Mouse (Mus musculus) midbrain, postnatal 0 days (tissue): ENCODE results near the gene Hbp1. TPM values are rescaled to one million over a fixed set of nuclear protein-coding genes. Genes with fewer than 3 reads are reported as not detected.

Experiments
- ATAC-seq: fragments of 200-750 bp; cut with Nextera tagmentation; 2 replicates; pipeline ENCODE4 v1.8.0; 2017; ENCODE audit warnings: moderate number of reproducible peaks, mild to moderate bottlenecking, moderate TSS enrichment, moderate library complexity; ENCODE audit not compliant: low FRiP score
- DNase-seq: peaks from one replicate; pipeline ENCODE4 v3.0.0-alpha.2; 2015; ENCODE audit warnings: low spot score
- H3K27ac ChIP-seq: fragments of 300-500 bp; sonication (generic); 2 replicates; pipeline ENCODE4 v1.5.1; 2014; ENCODE audit warnings: low read depth, mild to moderate bottlenecking, low read length, mixed read lengths
- H3K27me3 ChIP-seq: fragments of 300-500 bp; sonication (generic); 2 replicates; pipeline ENCODE4 v1.6.1; 2014; ENCODE audit warnings: low read length, control low read depth, mixed read lengths; ENCODE audit not compliant: insufficient read depth
- H3K36me3 ChIP-seq: fragments of 300-500 bp; sonication (generic); 2 replicates; pipeline ENCODE4 v1.6.1; 2014; ENCODE audit warnings: low read length, control low read depth, mixed read lengths; ENCODE audit not compliant: insufficient read depth
- H3K4me1 ChIP-seq: fragments of 300-500 bp; sonication (generic); 2 replicates; pipeline ENCODE4 v1.6.1; 2014; ENCODE audit warnings: mild to moderate bottlenecking, control low read depth, antibody characterized with exemption, low read length, mixed read lengths; ENCODE audit not compliant: insufficient read depth
- H3K4me2 ChIP-seq: fragments of 300-500 bp; sonication (generic); 2 replicates; pipeline ENCODE4 v1.6.1; 2014; ENCODE audit warnings: low read depth, mild to moderate bottlenecking, low read length, mixed read lengths; ENCODE audit not compliant: poor library complexity, severe bottlenecking
- H3K4me3 ChIP-seq: fragments of 300-500 bp; sonication (generic); 2 replicates; pipeline ENCODE4 v1.5.1; 2014; ENCODE audit warnings: low read depth, mild to moderate bottlenecking, low read length, moderate library complexity
- H3K9ac ChIP-seq: fragments of 300-500 bp; sonication (generic); replicated peaks from 2 replicates; pipeline ENCODE4 v1.6.1; 2014; ENCODE audit warnings: mild to moderate bottlenecking, low read length, moderate library complexity, mixed read lengths; ENCODE audit not compliant: poor library complexity, severe bottlenecking
- H3K9me3 ChIP-seq: fragments of 300-500 bp; sonication (generic); 2 replicates; pipeline ENCODE4 v1.6.1; 2016; ENCODE audit warnings: low read length, control low read depth
- CTCF ChIP-seq: IDR thresholded peaks from 2 replicates; pipeline ENCODE4 v1.5.1; 2016; ENCODE audit warnings: antibody characterized with exemption, mild to moderate bottlenecking
- WGBS: fragments of 180-500 bp; shearing (Covaris S2); extraction: QIAGEN DNeasy Blood & Tissue Kit; methylation state at CpG from one replicate; pipeline ENCODE4 v1.1.7; 2014; 5-methylcytosine and 5-hydroxymethylcytosine counted together
- polyA plus RNA-seq: library from polyadenylated mRNA; unstranded; fragments of >200 nt; fragmentation: Nextera tagmentation; extraction: Ambion mirVana; gene quantifications from 2 replicates; pipeline ENCODE4 v1.2.1, GENCODE M21; 2015
- total RNA-seq: library from RNA; depleted of rRNA; stranded (reverse); fragments of >200 nt; gene quantifications from 2 replicates; pipeline ENCODE4 v1.2.3, GENCODE M21; 2014; rRNA removed

Gene Hbp1
- total RNA-seq (34.4 and 39.8 TPM in 2 replicates), polyA plus RNA-seq (25.4 and 25.6 TPM in 2 replicates)

DNA sequence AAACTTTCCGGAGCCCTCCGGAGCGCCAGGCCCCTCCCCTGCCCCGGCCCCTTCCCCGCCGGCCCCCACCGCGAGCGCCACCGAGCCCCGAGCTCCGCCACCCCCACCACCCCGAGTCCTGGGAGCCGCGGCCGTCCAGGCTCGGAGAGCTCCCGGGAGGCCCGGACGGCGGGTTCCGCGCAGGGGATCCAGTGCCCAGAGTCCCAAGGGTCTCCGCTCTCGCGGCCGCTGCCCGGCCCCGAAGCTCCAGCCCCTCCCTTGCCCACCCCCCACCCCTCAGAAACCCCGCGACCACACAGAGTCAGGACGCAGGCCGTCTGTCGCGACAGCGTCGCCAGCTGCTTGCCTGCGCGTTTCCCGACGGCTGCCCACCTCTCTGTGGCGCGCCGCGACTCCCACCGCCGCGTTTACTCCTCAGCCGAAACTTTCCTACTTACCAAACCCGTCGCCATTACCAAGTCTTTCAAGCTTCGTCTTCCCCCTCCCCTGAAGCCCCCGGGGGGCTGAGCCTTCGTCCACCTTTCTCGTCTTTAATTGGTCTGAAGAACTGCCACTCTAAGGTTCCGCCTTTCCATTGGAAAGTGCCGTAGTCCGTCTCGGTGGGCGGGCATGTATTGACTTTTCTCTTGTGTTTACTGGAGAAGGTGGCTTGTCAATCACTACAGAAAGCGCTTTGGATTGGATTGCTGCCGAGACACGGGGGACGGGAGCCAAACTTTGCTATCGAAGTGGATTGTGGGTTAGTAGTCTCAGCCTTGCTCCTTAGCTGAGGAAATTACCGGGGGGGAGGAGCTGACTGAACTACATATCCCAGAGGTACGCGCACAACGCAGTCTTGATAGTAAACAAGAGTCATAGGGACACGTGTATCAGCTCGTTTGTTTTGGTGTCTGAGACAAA lies at the start of gene Hbp1:
Gene Hbp1 (minus strand): TSS at position 777 of the 900 bp plus-strand sequence.
- DNase-seq (peak; percentile 100), ATAC-seq (peak; percentile 97)
- H3K4me1 ChIP-seq: no peaks in the 10 kb centered on the region
- under 1% methylated on average over 57 of the region's 71 CpGs for WGBS
- peak within 1 kb of the TSS; percentile 95 for H3K27ac ChIP-seq
- H3K9ac ChIP-seq: peak within 1 kb of the TSS; percentile 86
- H3K9me3 ChIP-seq: no peaks in the 10 kb centered on the region
- peak within 1 kb of the TSS; percentile 76 for H3K4me2 ChIP-seq
- no peaks in the 10 kb centered on the region for H3K27me3 ChIP-seq
- H3K4me3 ChIP-seq: peak within 1 kb of the TSS; percentile 91
- no peaks in the 10 kb centered on the region for H3K36me3 ChIP-seq
- TF ChIP-seq CTCF: no peak

DNA sequence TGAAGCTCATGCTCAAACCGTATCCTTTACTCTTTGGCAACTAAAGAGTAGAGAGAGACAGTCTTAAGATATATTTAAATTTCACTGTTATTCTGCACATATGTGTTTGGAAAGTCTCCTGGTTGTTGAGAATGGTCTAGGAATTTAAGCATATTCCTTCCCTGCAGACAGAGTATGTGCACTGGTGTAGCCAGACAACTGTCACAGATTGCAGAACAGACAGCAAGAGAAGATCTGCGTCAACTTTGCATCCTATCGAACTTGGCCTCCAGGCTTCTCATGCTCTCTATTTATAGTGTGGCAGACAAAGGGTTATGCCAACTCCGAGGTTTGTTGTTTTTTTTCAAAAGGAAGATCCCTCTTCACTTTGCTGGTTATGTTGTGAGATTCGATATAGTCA lies 48.4 kb upstream of the Hbp1 start:
- Histone ChIP-seq H3K4me1 (no peaks in the 10 kb centered on the region), H3K27me3 (no peaks in the 10 kb centered on the region), H3K27ac (no peak overlapping the region), H3K9me3 (no peaks in the 10 kb centered on the region), H3K36me3 (0 out of 2 replicates have a peak, but pooled peaks cover 2% of the 10 kb centered on the region), H3K4me3 (no peak overlapping the region), H3K4me2 (no peak overlapping the region), H3K9ac (no peak overlapping the region)
- 79% methylated on average over 5 of the region's 5 CpGs for WGBS
- no peak for TF ChIP-seq CTCF
- DNase-seq (no peak), ATAC-seq (no peak)

DNA sequence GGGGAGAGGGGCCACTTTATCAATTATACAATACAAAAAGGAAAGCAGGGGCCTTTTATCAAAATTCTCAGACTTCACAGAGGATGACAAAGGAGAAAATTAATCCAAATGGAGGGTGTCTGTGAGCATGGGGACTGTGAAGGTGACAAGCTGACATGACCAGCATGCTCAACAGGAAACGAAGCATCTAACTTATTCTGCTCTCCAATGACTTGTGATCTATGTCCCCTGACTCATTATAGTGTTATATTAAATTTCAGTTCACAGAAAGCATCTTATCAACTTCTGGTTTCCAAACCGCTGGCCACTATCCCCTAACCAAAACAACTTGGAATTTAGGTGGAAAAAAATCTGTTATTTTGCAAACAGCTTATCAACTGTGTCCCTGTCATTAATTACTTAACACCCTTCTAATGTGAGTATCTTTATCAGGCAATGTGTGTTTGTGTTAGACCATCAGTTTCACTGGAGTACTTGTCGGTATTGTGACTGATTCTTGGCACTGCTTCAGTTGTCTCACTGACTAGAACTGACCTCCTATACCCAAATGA lies 47.1 kb upstream of the Hbp1 start:
- no peak overlapping the region for H3K27ac ChIP-seq
- 73% methylated on average over 3 of the region's 3 CpGs for WGBS
- H3K4me2 ChIP-seq: no peak overlapping the region
- DNase-seq: no peak
- no peaks in the 10 kb centered on the region for H3K9me3 ChIP-seq
- no peaks in the 10 kb centered on the region for H3K27me3 ChIP-seq
- no peak overlapping the region for H3K4me3 ChIP-seq
- H3K9ac ChIP-seq: no peak overlapping the region
- ATAC-seq: no peak
- 0 out of 2 replicates have a peak, but pooled peaks cover 2% of the 10 kb centered on the region for H3K36me3 ChIP-seq
- TF ChIP-seq CTCF: no peak
- no peaks in the 10 kb centered on the region for H3K4me1 ChIP-seq

DNA sequence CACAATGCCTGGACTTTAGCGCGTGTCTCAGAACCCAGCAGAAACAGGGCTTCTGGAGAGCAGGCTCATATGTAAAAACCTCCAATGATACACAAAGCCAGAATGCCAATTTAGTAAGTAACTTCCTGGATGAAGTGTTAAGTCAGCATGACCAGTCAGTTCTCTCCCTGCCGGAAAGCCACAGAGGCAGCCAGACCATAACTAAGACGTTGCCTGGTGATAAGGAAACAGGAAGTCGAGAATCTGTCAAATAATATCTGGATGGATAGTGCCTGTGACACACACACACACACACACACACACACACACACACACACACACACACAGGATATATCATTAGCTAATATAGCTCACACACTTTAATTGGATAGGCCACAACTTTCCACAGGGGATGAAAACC lies 46.5 kb upstream of the Hbp1 start:
- Histone ChIP-seq H3K9me3 (no peaks in the 10 kb centered on the region), H3K27me3 (no peaks in the 10 kb centered on the region), H3K4me2 (no peak overlapping the region), H3K4me1 (no peaks in the 10 kb centered on the region), H3K9ac (no peak overlapping the region), H3K36me3 (0 out of 2 replicates have a peak, but pooled peaks cover 2% of the 10 kb centered on the region), H3K27ac (no peak overlapping the region), H3K4me3 (no peak overlapping the region)
- no peak for TF ChIP-seq CTCF
- ATAC-seq: no peak
- no peak for DNase-seq
- WGBS: 71% methylated on average over 5 of the region's 5 CpGs

DNA sequence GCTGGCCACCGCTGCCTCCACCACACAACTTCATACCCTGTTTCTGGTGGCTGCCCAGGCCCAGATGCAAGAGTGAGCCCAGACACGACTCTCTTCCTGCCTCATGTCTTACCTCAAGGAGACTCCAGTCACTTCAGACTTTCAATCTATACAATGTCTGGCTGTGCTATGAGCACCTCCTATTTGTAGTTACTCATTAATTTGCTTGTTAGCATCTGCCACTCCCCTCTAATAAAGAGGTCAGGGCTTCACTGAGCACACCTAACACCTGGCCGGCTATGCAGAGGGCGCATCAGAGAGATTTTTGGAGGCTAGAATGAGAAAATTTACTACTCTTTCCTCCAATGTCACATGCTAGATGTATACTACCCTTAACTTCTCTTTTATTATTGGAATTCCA lies 40.2 kb upstream of the Hbp1 start:
- no peak for TF ChIP-seq CTCF
- no peak for DNase-seq
- Histone ChIP-seq H3K4me2 (no peak overlapping the region), H3K9me3 (no peaks in the 10 kb centered on the region), H3K4me1 (no peaks in the 10 kb centered on the region), H3K27ac (no peak overlapping the region), H3K9ac (no peak overlapping the region), H3K27me3 (no peaks in the 10 kb centered on the region), H3K36me3 (peaks cover 3% of the 10 kb centered on the region; the same call in 1 of the 2 replicates), H3K4me3 (no peak overlapping the region)
- no peak for ATAC-seq
- 95% methylated on average over 4 of the region's 4 CpGs for WGBS

DNA sequence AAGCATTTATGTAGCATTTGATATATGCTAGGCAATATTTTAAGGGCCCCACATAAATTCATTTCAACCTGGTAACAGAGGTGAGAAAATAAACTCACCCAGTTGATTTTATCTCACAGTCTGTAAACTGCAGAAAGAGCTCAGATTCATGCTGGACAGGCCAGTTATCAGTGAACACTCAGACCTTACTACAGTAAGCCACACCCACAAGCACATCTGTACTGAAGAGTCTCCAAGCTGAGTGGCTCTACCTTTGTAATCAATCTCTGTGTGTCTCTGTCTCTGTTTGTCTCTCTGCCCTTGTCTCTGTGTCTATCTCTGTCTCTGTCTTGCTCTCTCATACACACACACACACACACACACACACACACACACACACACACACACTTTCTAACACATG lies 39.4 kb upstream of the Hbp1 start:
- H3K27me3 ChIP-seq: no peaks in the 10 kb centered on the region
- H3K4me2 ChIP-seq: no peak overlapping the region
- TF ChIP-seq CTCF: no peak
- H3K4me3 ChIP-seq: no peak overlapping the region
- H3K36me3 ChIP-seq: peaks cover 3% of the 10 kb centered on the region; the same call in 1 of the 2 replicates
- no peaks in the 10 kb centered on the region for H3K9me3 ChIP-seq
- no peak overlapping the region for H3K27ac ChIP-seq
- no peak for ATAC-seq
- no peak for DNase-seq
- no peaks in the 10 kb centered on the region for H3K4me1 ChIP-seq
- no peak overlapping the region for H3K9ac ChIP-seq
